Mouse (Mus musculus): ENCODE results near the gene Ulk4. TPM values are rescaled to one million over a fixed set of nuclear protein-coding genes. Genes with fewer than 3 reads are reported as not detected.

Ulk4 gene
- polyA plus RNA-seq, 1 experiment from 2014 or later, result 161 TPM

DNA sequence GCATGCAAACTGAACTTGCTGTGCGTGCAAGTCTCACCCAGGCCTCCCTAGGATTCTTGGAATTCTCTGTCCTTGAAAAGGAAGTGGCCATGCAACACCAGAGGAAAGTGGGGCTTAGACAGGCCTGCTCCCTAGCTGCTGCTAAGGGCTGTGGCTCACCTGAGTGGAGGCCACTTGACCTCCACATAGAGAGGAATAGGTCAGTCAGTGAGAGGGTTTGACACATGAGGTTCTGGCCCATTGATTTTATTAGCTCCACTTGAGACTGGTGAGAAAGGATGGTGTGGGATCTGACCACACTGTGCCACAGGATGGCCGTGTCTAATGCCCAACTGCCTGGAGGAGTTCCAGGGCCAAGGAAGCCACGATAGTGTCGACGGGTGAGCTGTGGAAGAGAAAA, 312.8 kb downstream of the Ulk4 start:
- 90% methylated on average over 5 of the region's 5 CpGs for WGBS
- H3K36me3 ChIP-seq (ENCODE audit: control insufficient read depth, insufficient read depth, low read length), result peaks cover 40% of the 10 kb centered on the region
- no peaks in the 10 kb centered on the region for H3K9me3 ChIP-seq (ENCODE audit: control insufficient read depth, low read length)
- H3K4me1 ChIP-seq (replicated peaks; ENCODE audit: control insufficient read depth, insufficient read depth, low read length), result no peaks in the 10 kb centered on the region
- DNase-seq (ENCODE audit: low spot score) (no peak), ATAC-seq (ENCODE audit: low FRiP score) (no peak)
- H3K4me3 ChIP-seq (ENCODE audit: low read depth, low read length), result no peak overlapping the region
- H3K27ac ChIP-seq (ENCODE audit: low read depth, low read length), result no peak overlapping the region
- H3K27me3 ChIP-seq (ENCODE audit: control insufficient read depth, insufficient read depth, low read length), result no peaks in the 10 kb centered on the region
- H3K9ac ChIP-seq (ENCODE audit: low read depth, low read length), result no peak overlapping the region
- no peak overlapping the region for H3K4me2 ChIP-seq (replicated peaks; ENCODE audit: low read depth, low read length)

DNA sequence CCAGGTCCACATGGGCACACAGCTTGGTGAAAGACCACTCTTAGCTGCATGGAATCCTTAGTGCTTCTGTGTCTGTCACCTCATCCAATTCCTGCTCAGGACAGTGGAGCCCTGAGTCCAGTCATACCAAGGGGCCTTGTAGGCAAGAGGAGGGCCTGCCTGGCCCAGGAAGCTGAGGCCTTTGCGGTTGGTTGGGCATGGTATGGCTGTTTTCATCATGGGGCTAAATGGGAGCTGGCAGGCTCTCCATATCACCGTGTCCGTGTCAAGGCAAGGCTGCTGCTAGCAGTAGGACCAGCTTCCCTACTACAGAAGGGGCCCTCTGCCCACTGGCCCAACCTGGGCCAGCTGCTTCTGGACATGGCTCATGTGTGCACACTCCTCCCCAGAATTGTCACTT, 313.3 kb downstream of the Ulk4 start:
- Histone ChIP-seq H3K27ac (ENCODE audit: low read depth, low read length) (no peak overlapping the region), H3K9me3 (ENCODE audit: control insufficient read depth, low read length) (no peaks in the 10 kb centered on the region), H3K4me1 (replicated peaks; ENCODE audit: control insufficient read depth, insufficient read depth, low read length) (no peaks in the 10 kb centered on the region), H3K4me2 (replicated peaks; ENCODE audit: low read depth, low read length) (no peak overlapping the region), H3K9ac (ENCODE audit: low read depth, low read length) (no peak overlapping the region), H3K36me3 (ENCODE audit: control insufficient read depth, insufficient read depth, low read length) (peaks cover 37% of the 10 kb centered on the region), H3K27me3 (ENCODE audit: control insufficient read depth, insufficient read depth, low read length) (no peaks in the 10 kb centered on the region), H3K4me3 (ENCODE audit: low read depth, low read length) (no peak overlapping the region)
- no peak for DNase-seq (ENCODE audit: low spot score)
- ATAC-seq (ENCODE audit: low FRiP score), result no peak
- 93% methylated on average over 3 of the region's 3 CpGs for WGBS

DNA sequence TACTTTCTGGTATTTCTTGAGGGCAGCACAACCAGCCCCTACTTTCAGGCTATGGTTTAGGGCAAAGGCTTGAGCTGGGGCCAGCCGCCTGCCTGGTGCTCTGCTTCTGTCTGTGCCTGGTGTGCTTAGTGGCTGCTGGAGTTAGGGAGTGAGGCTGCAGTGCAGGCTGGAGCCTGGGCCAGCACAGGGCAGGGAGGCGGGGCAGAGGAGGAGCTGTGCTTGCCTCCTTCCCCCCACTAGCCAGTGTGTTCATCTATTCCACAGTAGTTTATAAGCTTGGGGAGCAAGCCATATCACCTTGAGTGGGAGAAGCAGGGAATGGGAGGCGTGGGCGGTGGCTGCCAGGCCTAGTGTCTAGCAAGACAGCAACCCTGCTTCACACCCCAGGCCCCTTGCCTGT, 313.9 kb downstream of the Ulk4 start:
- Histone ChIP-seq H3K4me3 (ENCODE audit: low read depth, low read length) (no peak overlapping the region), H3K4me2 (replicated peaks; ENCODE audit: low read depth, low read length) (no peak overlapping the region), H3K9me3 (ENCODE audit: control insufficient read depth, low read length) (no peaks in the 10 kb centered on the region), H3K27me3 (ENCODE audit: control insufficient read depth, insufficient read depth, low read length) (no peaks in the 10 kb centered on the region), H3K36me3 (ENCODE audit: control insufficient read depth, insufficient read depth, low read length) (peaks cover 40% of the 10 kb centered on the region), H3K9ac (ENCODE audit: low read depth, low read length) (no peak overlapping the region), H3K27ac (ENCODE audit: low read depth, low read length) (no peak overlapping the region), H3K4me1 (replicated peaks; ENCODE audit: control insufficient read depth, insufficient read depth, low read length) (no peaks in the 10 kb centered on the region)
- 95% methylated on average over 4 of the region's 4 CpGs for WGBS
- no peak for DNase-seq (ENCODE audit: low spot score)
- no peak for ATAC-seq (ENCODE audit: low FRiP score)

DNA sequence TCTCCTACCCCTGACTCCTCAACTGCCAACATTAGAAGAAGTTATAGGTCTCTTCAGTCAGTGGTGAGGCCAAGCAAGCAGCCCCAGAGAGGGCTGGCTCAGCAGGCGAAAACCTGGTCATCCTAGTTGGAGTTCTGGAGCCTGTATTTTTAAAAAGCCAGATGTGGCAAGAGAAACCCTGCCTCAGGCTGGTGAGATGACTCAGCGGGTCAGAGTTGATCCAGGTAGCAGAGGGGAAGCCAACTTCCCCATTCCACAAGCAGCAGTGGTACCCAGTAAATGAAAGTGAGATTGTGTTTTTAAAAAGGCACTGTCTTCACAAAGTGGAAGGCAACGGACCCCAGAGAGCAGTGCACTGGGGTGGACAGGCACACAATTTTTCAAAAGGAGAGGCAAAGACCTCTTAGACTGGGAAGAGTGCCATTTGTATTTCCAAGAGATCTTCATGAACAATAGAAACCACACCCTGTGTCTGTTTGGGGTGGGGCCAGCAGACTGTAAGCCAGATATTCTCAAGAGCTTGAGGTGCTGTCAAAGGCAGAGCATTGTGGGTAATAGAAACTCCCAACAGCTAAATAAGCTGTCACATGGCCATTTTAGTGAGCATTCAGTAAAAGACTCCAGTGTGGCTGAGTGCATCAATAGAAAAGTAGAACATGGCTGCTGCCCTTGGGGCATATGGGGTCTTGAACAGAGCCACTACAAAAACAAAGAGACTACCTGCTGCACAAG, 314.9 kb downstream of the Ulk4 start:
- Histone ChIP-seq H3K4me2 (replicated peaks; ENCODE audit: low read depth, low read length) (no peak overlapping the region), H3K4me1 (replicated peaks; ENCODE audit: control insufficient read depth, insufficient read depth, low read length) (no peaks in the 10 kb centered on the region), H3K4me3 (ENCODE audit: low read depth, low read length) (no peak overlapping the region), H3K9me3 (ENCODE audit: control insufficient read depth, low read length) (no peaks in the 10 kb centered on the region), H3K27me3 (ENCODE audit: control insufficient read depth, insufficient read depth, low read length) (no peaks in the 10 kb centered on the region), H3K36me3 (ENCODE audit: control insufficient read depth, insufficient read depth, low read length) (peaks cover 41% of the 10 kb centered on the region), H3K27ac (ENCODE audit: low read depth, low read length) (no peak overlapping the region), H3K9ac (ENCODE audit: low read depth, low read length) (no peak overlapping the region)
- peak; percentile 19 for DNase-seq (ENCODE audit: low spot score)
- 87% methylated on average over 3 of the region's 3 CpGs for WGBS
- ATAC-seq (ENCODE audit: low FRiP score), result no peak

DNA sequence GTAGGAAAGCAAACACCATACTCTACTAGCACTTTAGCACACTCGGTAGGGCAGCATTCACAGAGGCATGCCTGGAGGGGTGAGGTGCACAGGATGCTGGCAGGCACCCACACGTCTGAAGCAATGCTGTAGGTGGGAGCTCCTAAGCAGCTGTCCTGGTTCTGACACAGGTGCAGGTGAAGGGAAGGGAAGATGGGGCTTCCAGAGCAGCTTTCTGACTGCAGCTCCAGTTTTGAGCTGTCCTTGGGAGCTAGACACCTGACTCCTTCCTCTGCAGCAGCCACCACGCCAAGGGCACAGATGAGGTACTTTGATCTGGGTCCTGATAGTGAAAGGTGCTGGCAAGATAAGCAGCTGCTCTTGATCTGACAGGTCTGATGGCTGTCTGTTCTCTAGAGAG, 315.5 kb downstream of the Ulk4 start:
- Histone ChIP-seq H3K27ac (ENCODE audit: low read depth, low read length) (no peak overlapping the region), H3K4me2 (replicated peaks; ENCODE audit: low read depth, low read length) (no peak overlapping the region), H3K27me3 (ENCODE audit: control insufficient read depth, insufficient read depth, low read length) (no peaks in the 10 kb centered on the region), H3K36me3 (ENCODE audit: control insufficient read depth, insufficient read depth, low read length) (peaks cover 38% of the 10 kb centered on the region), H3K9ac (ENCODE audit: low read depth, low read length) (no peak overlapping the region), H3K9me3 (ENCODE audit: control insufficient read depth, low read length) (no peaks in the 10 kb centered on the region), H3K4me1 (replicated peaks; ENCODE audit: control insufficient read depth, insufficient read depth, low read length) (no peaks in the 10 kb centered on the region), H3K4me3 (ENCODE audit: low read depth, low read length) (no peak overlapping the region)
- DNase-seq (ENCODE audit: low spot score), result no peak
- 86% methylated on average over 3 of the region's 3 CpGs for WGBS
- no peak for ATAC-seq (ENCODE audit: low FRiP score)

DNA sequence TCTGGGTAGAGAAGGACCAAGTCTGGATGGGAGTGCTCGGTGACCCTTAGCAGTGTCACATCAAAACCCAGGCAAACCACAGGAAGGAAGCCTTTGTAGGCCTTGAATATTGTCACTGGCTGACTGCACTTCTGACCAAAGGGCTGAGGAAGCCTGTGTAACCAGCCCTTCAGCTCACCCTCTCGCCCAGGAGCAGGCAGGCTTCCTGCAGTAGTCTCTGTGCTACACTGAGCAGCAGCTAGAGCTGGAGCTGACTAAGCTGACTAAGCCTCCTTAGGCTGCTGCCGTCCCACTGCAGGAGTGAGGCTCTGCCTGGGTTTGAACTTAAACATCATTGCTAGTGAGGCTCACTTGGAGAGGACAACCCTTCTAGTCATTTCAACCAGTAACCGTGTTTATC, 316.4 kb downstream of the Ulk4 start:
- H3K4me2 ChIP-seq (replicated peaks; ENCODE audit: low read depth, low read length), result no peak overlapping the region
- H3K9me3 ChIP-seq (ENCODE audit: control insufficient read depth, low read length), result no peaks in the 10 kb centered on the region
- no peak for DNase-seq (ENCODE audit: low spot score)
- 83% methylated on average over 4 of the region's 4 CpGs for WGBS
- H3K9ac ChIP-seq (ENCODE audit: low read depth, low read length), result no peak overlapping the region
- H3K36me3 ChIP-seq (ENCODE audit: control insufficient read depth, insufficient read depth, low read length), result peaks cover 43% of the 10 kb centered on the region
- H3K4me3 ChIP-seq (ENCODE audit: low read depth, low read length), result no peak overlapping the region
- H3K27me3 ChIP-seq (ENCODE audit: control insufficient read depth, insufficient read depth, low read length), result no peaks in the 10 kb centered on the region
- no peaks in the 10 kb centered on the region for H3K4me1 ChIP-seq (replicated peaks; ENCODE audit: control insufficient read depth, insufficient read depth, low read length)
- ATAC-seq (ENCODE audit: low FRiP score), result no peak
- no peak overlapping the region for H3K27ac ChIP-seq (ENCODE audit: low read depth, low read length)

DNA sequence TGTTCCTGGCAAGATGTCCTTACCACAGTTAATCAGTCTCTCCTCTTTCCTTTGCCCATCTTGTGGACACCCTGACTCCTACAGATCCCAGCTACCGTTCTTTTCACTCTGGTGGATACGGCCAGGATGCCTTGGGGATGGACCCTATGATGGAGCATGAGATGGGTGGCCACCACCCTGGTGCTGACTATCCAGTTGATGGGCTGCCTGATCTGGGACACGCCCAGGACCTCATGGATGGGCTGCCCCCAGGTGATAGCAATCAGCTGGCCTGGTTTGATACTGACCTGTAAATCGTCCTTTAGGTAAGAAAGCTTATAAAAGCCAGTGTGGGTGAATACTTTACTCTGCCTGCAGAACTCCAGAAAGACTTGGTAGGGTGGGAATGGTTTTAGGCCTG, 317.8 kb downstream of the Ulk4 start:
- no peaks in the 10 kb centered on the region for H3K27me3 ChIP-seq (ENCODE audit: control insufficient read depth, insufficient read depth, low read length)
- no peak for ATAC-seq (ENCODE audit: low FRiP score)

DNA sequence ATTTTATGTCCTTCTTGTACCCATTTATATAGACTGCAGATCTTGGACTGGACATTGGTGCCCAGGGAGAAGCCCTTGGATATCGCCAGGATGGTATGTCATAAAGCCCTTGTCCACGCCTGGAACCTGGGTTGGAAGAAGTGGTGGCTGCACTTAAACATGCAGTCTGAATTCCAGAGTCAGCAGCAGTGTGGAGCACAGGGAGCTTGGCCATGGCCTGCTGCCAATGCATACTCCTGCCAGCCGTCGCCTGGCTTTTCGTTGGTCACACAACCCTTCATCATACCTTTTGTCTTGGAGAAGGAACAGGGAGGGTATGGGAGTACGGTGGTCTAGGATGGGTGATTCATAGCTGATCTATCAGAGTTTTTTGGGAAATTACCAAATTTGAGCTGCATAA, 318.4 kb downstream of the Ulk4 start:
- no peak overlapping the region for H3K4me2 ChIP-seq (replicated peaks; ENCODE audit: low read depth, low read length)
- DNase-seq (ENCODE audit: low spot score), result no peak

More for the DNA sequence above, 317.8 kb downstream of the Ulk4 start:
- no peaks in the 10 kb centered on the region for H3K4me1 ChIP-seq (replicated peaks; ENCODE audit: control insufficient read depth, insufficient read depth, low read length)
- no peak overlapping the region for H3K4me2 ChIP-seq (replicated peaks; ENCODE audit: low read depth, low read length)
- no peak overlapping the region for H3K27ac ChIP-seq (ENCODE audit: low read depth, low read length)
- WGBS, result 92% methylated on average over 4 of the region's 4 CpGs
- no peak for DNase-seq (ENCODE audit: low spot score)
- no peak overlapping the region for H3K4me3 ChIP-seq (ENCODE audit: low read depth, low read length)
- peaks cover 49% of the 10 kb centered on the region for H3K36me3 ChIP-seq (ENCODE audit: control insufficient read depth, insufficient read depth, low read length)
- H3K9me3 ChIP-seq (ENCODE audit: control insufficient read depth, low read length), result no peaks in the 10 kb centered on the region
- H3K9ac ChIP-seq (ENCODE audit: low read depth, low read length), result no peak overlapping the region

DNA sequence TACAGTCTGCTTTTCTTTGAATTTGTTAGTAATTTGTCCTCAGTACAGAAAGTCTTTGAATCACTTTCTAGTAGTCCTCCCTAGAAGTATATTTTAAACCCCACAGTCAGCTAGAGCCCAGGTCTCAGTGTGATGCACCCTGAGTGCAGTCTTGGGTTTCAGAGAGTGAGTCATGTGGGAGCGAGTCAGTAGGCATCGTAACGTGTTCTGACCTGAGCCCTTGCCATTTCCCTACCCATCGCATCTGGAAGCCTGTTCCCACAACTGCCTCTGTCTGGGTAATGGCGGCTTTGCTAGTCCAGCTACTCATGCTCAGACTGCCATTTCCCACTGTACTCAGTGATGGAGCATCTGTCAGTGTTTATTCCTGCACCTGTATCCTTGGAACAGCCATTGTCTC, 318.9 kb downstream of the Ulk4 start:
- Histone ChIP-seq H3K27me3 (ENCODE audit: control insufficient read depth, insufficient read depth, low read length) (no peaks in the 10 kb centered on the region), H3K4me3 (ENCODE audit: low read depth, low read length) (no peak overlapping the region), H3K4me2 (replicated peaks; ENCODE audit: low read depth, low read length) (no peak overlapping the region), H3K27ac (ENCODE audit: low read depth, low read length) (no peak overlapping the region), H3K4me1 (replicated peaks; ENCODE audit: control insufficient read depth, insufficient read depth, low read length) (no peaks in the 10 kb centered on the region), H3K36me3 (ENCODE audit: control insufficient read depth, insufficient read depth, low read length) (peaks cover 49% of the 10 kb centered on the region), H3K9ac (ENCODE audit: low read depth, low read length) (no peak overlapping the region), H3K9me3 (ENCODE audit: control insufficient read depth, low read length) (no peaks in the 10 kb centered on the region)
- 95% methylated on average over 5 of the region's 5 CpGs for WGBS
- ATAC-seq (ENCODE audit: low FRiP score), result no peak
- no peak for DNase-seq (ENCODE audit: low spot score)

More for the DNA sequence above, 318.4 kb downstream of the Ulk4 start:
- no peak overlapping the region for H3K9ac ChIP-seq (ENCODE audit: low read depth, low read length)
- no peak overlapping the region for H3K4me3 ChIP-seq (ENCODE audit: low read depth, low read length)
- ATAC-seq (ENCODE audit: low FRiP score), result no peak
- H3K27me3 ChIP-seq (ENCODE audit: control insufficient read depth, insufficient read depth, low read length), result no peaks in the 10 kb centered on the region
- 94% methylated on average over 6 of the region's 6 CpGs for WGBS
- H3K9me3 ChIP-seq (ENCODE audit: control insufficient read depth, low read length), result no peaks in the 10 kb centered on the region
- no peak overlapping the region for H3K27ac ChIP-seq (ENCODE audit: low read depth, low read length)
- peaks cover 48% of the 10 kb centered on the region for H3K36me3 ChIP-seq (ENCODE audit: control insufficient read depth, insufficient read depth, low read length)
- H3K4me1 ChIP-seq (replicated peaks; ENCODE audit: control insufficient read depth, insufficient read depth, low read length), result no peaks in the 10 kb centered on the region
